Mouse (Mus musculus) gastrocnemius, postnatal 10 days (tissue): ENCODE data around the gene Gsg1l2. TPM values are rescaled to one million over a fixed set of nuclear protein-coding genes. Genes with fewer than 3 reads are reported as not detected.

ENCODE experiments used
- DNase-seq: peaks from one replicate; pipeline ENCODE4 v3.0.0; 2021; ENCODE audit warnings: mixed read lengths
- long read RNA-seq, 2 experiments: library from polyadenylated mRNA; stranded (forward); transcript quantifications; one replicate each; pipeline ENCODE4 v2.0.0; 2021
- total RNA-seq, 2 experiments: library from RNA; stranded (reverse); gene quantifications; 2 replicates each; pipeline ENCODE4 v1.2.3; 2021

The Gsg1l2 gene
- not detected for total RNA-seq
- long read RNA-seq, experiment 1, result 0 reads
- long read RNA-seq, experiment 2, result 0 reads

DNA sequence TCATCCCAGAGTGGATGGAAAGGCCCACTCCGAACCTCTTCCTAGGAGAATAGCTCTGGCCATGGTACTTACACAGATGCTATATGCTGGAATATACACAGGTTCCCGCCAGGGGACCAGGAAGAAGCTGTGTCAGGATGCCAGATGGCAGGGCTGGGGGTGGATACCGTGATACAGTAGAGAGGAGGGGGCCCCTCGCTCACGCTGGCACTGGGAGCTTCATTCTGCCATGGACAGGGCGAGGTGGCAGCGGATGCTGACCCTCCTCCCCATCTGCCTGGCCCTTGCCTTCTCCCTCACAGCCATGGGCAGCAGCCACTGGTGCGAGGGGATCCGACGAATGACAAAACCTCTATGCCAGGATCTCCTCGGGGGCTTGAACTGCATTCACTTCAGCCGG, at the start of gene Gsg1l2:
Gene Gsg1l2, plus strand, starts transcription at position 230 of the 400 bp plus-strand sequence.
- no peak for DNase-seq

DNA sequence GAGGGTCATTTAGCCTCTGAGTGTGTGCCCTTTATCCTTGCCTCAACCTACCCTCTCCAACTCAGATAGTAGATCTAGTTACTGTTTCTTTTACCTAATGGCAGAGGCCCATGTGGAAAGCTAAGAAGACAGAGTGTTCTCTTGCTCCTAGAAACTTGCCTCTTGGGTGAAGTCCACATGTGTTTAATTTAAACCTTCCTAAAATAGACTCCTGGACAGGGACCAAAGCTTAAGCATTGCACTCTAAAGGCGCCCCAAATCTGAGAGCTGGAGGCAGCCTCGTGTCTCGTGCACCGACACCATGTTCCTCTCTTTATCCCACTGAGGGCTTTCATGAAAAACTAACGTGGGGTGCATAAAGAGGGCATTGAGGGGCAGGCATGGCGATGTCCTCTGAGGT, 47.3 kb upstream of the Gsg1l2 start:
- no peak for DNase-seq

DNA sequence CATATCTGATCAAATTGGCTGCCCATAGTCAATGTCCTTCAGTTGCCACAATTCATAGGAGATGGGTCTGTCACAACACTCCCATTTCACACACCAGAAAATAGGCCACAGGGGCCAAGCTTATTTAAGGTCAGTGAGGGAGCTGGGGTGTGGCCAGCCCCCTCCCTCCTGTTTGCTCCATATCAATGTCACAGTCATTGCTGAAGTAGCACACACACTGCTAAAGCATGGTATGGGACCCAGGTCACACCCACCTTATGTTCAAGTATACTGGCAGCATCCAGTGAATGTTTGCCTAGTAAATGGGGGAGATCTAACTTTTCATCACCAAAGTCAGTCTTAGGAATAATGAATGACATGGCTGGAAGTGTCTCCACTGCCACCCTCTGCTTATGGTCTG, 45.7 kb upstream of the Gsg1l2 start:
- DNase-seq, result no peak

DNA sequence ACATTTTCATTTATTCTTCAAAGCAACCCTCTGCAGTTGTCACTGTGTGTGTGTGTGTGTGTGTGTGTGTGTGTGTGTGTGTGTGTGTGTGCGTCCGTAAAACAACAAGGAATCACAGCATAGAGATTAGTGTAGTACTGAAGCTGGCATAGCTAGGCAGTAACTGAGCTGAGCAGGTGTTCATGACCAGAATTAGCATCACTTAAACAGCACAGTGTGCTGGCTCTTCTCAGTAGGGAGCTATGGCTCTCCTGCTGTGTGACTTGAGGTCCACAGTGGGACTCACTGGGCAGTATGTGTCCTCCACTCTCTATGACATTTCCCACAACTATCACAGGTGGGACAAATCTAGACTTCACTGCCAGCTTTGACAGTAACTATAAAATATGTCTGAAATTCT, 43.4 kb upstream of the Gsg1l2 start:
- DNase-seq, result no peak

DNA sequence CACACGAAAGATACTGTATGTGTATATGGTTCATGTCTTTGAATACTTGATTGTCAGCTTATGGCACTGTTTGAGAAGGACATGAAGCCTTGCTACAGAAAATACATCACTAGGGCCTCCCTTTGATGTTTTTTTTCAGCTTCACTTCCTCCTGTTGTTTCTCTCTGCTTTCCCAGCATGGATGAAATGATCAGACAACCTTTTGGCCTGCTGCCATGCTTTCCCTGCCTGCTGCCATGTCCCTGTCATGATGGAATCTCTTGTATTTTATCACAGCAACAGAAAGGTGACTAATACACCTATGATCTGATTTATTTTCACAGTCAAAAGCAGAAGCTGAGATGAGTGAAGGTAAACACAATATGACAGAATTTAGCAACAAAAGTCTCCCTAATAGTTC, 40.7 kb upstream of the Gsg1l2 start:
- no peak for DNase-seq

DNA sequence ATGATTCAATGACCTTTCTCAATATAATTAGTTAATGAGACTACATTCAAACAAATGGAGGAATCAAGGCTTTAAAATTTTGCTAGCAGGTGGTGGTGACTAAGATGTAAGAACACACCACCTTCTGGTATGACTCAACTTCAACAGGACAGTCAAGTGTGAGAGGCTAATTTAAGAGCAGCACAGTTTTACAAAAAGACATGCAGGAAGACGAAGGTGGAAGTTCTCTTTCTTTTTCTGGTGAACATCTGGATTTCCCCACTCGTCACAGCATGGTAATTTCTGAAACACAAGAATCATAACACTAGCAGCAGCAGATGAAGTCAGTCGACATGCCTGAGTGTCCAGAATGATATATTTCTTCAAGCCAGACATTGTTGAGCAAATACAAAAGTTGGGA, 39.8 kb upstream of the Gsg1l2 start:
- DNase-seq, result no peak

DNA sequence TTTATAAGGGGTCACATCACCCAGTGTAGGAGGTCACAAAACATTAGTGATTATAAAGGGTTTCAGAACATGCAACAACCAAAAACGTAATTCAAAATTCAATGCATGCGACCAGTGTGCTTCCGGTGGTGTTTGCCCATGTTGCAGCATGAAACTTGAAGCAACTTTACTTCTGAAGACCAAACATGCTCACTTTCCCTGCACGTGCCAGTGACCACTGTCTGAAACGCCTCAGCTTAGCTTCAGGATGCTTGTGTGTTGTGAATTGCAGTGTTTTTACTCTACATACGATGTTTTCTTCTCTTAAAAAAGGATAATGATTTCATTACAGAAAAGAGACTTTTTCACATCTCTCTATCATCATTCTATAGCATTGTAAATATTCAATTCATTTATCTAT, 36.1 kb upstream of the Gsg1l2 start:
- no peak for DNase-seq

DNA sequence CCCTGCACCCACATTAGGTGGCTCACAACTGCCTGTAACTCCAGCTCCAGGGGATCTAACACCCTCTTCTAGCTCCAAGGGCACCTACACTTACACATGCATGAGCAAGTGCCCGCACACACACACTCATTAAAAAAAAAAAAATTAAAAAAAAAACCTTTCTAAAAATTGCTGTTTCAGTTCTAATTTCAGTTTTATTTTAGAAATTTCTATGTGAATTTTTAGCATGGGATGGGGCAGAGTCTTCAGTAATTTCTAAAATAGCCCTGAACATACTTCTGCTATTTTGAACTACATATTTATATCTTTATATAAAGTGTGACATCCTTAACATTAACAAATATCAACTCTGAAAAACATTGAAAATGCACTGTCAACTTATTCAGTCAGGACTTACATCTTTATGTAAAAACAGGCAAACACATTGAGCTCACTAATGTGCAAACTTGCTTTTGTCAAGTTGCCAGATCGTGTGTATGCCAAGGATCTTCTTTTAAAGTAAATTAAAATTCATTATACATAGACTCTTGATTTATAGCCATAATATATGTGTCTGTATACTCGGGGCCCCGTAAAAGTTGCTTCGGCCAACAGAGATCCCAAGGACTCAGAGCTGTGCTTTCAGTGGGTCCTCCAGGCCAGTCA, 35.4 kb upstream of the Gsg1l2 start:
- DNase-seq, result no peak

DNA sequence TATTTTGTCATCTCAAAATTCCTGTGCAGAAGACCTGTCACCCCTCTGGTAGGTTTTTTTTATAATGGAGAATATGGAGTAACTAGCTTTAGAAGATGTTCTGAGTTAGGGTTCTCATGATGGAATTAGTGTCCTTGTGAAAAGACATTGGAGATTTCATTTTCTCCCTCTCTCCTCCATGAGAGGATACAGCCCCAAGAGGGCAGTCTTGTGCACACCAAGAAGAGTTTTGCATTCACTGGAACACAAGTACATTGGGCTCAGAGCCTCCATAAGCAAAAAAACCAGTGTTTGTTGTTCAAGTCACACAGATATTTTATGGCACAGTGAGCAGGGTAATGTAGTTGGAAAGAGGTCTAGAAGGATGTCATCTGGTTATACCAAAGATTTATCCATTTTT, 32.8 kb upstream of the Gsg1l2 start:
- DNase-seq, result no peak

DNA sequence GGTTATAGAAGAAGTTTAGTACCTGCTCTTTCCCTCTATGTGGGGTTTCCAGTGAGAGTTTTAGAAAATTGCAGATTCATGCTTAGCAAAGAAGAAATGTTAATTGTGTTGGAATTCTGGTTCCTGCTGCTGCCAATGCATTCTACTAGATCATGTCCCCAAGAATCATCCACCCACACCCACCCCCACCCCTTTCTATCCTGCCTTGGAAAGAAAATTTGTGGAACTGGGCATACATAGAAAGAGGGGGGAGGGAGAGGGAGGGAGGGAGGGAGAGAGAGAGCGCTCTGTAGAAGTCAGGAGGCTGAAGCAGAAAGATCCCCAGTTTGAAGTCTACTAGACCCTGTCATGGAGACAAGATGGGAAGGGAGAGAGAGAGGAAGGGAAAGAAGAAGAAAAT, 18.1 kb upstream of the Gsg1l2 start:
- no peak for DNase-seq

DNA sequence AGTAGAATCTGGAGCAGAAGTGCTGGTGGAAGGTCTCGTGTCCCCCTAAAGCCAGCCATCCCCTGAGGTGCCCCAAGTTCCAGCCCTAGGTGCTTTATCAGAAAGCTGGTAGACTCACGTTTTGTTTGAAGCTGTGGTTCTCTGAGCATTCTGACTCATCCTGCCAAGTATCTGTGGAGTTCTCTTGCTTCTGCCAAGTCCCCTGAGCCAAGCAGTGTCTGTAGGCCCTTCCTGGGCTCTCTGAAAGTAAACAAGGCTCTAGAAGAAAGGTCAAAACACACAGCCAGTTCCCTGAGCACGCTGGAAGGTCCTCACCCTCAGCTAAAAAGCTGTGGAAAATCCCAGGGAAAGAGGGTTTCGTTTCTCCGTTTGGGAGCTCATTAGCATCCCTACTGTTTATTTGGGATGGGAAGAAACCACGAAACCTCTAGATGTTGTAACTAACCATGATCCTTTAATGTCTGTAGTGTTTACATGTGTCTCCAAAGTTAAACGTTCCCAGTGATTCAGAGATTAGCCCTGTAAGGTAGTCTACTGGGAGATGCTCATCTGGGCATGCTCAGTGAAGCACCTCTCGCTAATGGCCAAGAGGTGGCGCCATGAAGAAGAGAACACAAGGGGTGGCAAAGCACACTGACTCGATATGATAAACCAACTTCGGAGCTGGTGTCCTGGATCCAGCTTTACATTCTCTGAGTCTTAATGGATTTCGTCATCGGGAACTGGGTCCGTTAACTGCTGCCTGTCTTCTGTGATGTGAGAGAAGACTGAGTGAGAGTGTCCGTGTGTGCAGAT, 16.8 kb upstream of the Gsg1l2 start:
- no peak for DNase-seq

DNA sequence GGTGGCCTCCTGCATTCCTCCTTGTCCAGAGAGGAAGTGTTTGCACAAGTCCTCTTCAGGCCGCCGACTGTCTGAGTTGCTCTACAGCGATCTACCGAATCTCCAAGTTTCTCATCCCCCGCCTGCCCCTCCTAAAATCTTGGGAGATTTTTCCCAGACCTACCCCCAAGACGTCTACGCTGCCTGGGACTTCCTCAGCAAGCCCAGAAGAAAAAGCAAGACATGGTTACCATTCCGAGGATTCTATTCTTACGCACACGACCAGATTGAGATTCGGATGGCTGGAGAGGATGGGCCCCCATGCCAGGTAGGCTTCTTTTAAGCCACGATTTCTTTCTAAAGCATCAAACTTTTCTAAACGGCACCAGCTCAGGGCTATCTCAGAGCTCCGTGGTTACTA, 3.4 kb upstream of the Gsg1l2 start, which contains the start of gene Glp2r:
Gene Glp2r, minus strand, starts transcription at position 101 of the 400 bp plus-strand sequence.
- DNase-seq, result no peak

DNA sequence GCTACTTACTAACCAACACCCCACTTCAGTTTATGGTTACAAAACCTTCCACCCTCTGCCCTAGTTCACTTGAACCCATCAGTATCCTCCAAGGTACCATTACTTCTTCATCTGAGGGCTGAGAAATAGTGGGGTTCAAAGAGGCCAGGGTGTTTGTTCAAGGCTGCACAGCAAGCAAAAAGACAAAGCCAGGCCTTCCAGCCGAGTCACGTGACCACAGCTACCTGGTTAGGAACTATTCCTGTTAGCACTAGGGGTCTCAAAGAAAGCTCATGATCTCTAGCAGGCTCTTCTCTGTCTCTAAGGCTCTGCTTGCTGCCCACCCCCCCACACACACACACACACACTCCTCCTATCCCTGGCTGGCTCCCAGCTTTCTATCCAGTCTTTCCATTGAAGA, 2.7 kb upstream of the Gsg1l2 start:
- no peak for DNase-seq

DNA sequence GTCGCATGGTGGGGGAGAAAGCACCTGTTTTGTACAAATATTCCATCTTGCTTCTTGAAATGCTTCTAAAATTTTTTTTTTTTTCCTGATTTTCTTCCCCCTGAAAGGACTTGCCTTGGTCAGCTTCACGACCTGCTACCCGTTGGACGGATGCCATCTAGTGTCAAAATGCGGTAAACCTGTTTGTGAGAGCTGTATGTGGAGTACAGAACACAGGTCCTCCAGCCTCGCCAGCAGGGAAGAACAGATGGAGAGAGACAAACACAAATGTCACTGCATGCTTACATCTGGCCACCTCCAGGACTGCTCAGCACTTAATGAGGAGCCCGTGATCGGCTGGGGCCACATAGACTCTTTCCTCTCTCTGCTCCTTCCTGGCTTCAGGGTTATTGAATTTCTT, 1.8 kb upstream of the Gsg1l2 start:
- DNase-seq, result no peak

DNA sequence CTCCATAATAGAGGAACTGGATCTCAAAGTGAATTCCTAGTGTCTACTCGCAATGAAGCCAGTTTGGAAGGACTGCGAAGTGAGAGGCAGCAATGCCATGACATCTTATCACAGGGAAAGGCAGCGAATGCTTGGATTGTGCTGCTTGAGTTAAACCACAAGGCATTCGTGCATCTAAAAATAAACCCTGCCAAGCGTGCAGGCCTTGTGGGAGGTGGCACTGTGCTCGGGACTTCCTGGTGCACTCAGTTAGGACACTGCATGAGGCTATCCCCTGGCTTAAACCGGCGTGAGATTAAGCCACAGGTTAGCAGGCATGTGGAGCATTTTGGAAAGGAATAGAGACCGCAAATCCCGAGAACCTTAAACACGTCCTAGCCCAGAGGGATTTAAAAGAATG, 15.8 kb downstream of the Gsg1l2 start:
- no peak for DNase-seq

DNA sequence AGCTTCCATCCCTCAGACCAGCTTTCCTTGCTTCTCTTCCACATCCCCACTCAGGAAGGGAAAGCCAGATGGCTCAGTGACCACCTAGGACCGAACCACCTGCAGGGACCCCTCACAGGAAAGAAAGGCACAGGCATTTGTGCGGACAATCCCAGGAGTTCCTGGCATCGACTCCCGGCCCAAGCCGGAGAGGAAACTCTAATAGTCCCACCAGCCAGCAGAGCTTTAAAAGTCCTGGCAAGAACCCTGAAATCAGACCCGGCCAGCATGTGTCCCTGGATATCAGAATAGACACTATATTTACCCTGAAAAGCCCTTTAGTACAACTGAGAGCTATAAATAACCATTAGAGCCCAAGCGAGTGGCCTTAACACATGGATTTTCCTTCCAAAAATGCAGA, 23.5 kb downstream of the Gsg1l2 start, which contains the start of gene Dhrs7c:
Gene Dhrs7c, plus strand, starts transcription at position 257 of the 400 bp plus-strand sequence.
- DNase-seq, result peak; percentile 52

DNA sequence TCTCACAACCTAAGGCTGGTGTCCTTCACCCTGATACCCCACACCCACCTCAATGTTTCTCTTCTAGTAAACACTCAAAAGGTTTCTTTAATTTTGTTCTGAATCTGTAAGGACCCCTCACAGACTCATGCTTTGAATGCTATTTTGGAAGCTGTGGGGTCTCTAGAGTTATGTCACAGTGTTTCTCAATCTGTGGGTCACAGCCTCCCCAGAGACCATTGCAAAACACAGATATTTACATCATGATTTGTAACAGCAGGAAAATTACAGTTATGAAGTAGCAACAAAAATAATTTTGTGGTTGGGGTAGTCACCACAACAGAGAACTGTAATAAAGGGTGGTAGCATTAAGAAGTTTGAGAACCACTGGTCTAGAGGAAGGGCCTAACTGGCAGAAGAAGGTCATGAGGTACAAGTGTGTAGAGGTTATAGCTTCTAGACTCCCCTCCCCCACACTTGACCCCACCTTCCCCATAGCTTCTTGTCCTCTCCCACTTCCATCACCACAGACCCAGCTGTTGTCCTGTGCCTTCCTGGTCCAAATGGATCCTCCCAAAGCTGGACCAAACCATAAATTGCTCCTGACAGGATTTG, 25.8 kb downstream of the Gsg1l2 start:
- DNase-seq, result no peak

DNA sequence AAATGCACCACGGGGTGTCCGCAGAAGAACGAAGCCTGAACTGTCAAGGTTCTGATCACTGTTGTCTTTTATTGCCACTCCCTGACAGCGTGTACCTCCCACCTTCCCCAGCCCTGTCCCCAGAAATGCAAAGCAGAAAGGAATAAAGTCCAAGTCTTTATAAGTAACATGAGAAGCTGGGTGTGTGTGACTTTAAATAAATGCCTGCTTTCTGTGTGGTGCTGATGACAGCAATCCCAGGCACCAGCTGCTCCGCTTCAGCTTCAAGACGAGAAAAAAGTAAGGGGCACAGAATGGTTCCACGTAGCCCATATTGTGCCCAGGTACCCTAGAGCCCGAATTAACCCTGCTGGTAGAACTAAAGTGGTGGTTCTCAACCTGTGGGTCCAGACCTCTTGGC, 26.8 kb downstream of the Gsg1l2 start:
- DNase-seq, result no peak

DNA sequence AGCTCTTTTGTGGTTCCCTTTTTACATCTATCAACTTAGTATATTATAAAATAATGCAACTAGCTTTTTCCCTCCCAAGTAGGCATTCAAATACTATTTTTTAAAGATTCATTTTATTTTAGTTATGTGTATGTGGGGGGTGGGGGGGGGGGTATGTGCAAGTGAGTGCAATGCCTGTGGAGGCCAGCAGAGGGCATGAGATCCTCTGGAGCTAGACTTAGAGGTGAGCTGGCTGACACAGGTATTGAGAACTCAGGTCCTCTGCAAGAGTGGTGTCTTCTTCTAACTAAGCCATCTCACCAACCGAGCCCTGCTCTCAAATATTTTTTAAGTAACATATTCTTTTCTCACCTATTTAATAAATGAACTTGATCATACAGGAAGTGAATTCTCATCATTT, 31.1 kb downstream of the Gsg1l2 start:
- DNase-seq, result no peak

DNA sequence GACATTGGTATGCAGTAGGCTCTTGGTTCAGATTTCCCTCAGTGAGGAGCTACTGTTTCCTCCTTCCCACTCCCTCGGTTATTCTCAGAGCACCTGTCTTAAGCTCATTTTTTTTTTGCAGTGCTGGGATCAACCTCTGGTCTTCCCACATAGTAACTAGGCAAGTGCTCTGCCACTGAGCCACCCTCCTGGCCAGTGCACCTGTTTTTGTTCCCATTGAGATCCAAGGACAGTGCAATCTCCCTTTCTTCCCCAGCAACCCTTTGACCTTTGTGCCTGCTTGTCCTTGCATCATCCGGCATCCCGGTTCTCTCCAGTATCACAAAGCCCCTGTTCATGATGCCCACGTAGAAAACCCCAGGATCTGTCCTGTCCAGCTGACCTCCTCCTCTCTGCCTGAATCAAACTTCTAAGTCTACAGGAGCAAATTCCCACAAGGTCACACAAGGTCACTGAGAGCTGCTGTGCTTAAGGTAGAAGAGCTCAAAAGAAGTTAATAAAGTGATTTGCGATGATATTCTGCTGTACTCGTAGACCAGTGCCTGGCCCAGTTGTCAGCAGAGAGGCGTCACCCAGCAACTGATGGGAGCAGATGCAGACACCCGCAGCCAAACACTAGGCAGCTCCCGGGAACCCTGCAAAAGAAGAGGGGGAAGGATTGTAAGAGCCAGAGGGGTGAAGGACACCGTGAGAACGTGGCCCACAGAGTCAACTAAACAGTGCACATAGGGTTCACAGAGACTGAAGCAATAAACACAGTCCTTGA, 32.6 kb downstream of the Gsg1l2 start:
- DNase-seq, result no peak

DNA sequence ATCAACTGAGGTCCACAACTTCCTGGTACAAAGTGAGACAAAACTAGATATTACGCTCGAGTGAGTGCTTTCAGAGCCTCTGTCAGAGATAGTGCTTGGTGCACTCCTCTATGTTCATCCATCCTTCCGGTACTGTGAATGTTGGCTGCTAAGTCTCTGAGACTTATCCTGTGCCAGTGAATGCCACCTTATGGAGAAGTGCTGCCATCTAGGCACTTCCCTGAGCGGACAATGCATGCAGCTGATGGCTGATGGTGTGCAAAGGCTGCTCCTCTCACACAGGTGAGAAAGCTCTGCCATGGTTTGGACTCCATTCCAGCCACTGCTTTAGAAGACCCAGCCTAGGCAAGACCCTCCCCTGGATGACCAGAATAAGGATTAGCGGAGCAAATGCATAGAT, 33.6 kb downstream of the Gsg1l2 start:
- no peak for DNase-seq

DNA sequence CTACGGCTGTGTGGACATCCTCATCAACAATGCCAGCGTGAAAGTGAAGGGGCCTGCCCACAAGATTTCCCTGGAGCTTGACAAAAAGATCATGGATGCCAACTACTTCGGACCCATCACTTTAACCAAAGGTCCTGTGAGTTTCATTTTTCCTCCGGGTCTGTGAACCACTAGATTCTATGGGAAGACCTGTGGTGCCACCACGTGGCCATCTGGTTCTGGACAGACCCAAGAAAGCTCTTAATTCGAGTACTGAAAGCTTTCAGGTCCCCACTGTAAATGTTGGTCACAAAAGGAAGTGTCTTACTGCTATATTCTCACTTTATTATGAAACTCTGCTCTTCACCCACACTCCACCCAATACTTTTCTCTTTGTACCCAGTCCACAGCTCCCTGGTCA, 37.1 kb downstream of the Gsg1l2 start:
- DNase-seq, result peak; percentile 28

DNA sequence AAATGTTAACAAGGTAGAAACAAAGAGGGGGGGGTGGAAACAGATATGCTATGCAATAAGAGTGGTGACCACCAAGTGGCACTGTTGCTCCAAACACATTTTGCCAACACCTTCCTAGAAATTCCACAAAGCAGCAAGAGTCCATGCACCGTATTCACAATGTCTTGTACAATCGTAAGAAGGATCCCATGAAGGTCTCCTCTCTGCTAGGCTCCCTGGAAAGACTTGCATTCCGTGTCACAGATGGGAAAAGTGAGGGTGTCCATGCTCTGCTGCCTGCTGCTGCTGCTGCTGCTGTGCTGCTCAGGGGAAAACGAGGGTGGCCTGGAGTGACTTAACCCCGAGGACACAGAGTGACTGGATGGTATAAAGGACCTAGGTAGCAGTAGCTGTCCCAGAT, 45.2 kb downstream of the Gsg1l2 start:
- DNase-seq, result peak; percentile 29
